Mouse (Mus musculus) forebrain, embryonic 14.5 days (tissue): ENCODE data around the gene Usp46. TPM values are rescaled to one million over a fixed set of nuclear protein-coding genes. Genes with fewer than 3 reads are reported as not detected.

ENCODE experiments used
- ATAC-seq: fragments of 200-750 bp; cut with Nextera tagmentation; 2 replicates; pipeline ENCODE4 v1.8.0; 2017; ENCODE audit warnings: mild to moderate bottlenecking, moderate library complexity
- DNase-seq: peaks from one replicate; pipeline ENCODE4 v3.0.0-alpha.2; 2015; ENCODE audit warnings: low spot score
- H3K27ac ChIP-seq: fragments of 300-500 bp; sonication (generic); 2 replicates; pipeline ENCODE4 v1.5.1; 2014; ENCODE audit warnings: low read depth, mild to moderate bottlenecking, control low read depth, low read length, moderate library complexity
- H3K27me3 ChIP-seq: fragments of 300-500 bp; sonication (generic); replicated peaks from 2 replicates; pipeline ENCODE4 v1.6.1; 2014; ENCODE audit warnings: low read length, control low read depth, mixed read lengths; ENCODE audit not compliant: control insufficient read depth, insufficient read depth
- H3K36me3 ChIP-seq: fragments of 300-500 bp; sonication (generic); 2 replicates; pipeline ENCODE4 v1.6.1; 2014; ENCODE audit warnings: low read length, control low read depth; ENCODE audit not compliant: control insufficient read depth, insufficient read depth
- H3K4me1 ChIP-seq: fragments of 300-500 bp; sonication (generic); 2 replicates; pipeline ENCODE4 v1.6.1; 2014; ENCODE audit warnings: antibody characterized with exemption, low read length, control low read depth; ENCODE audit not compliant: control insufficient read depth, insufficient read depth
- H3K4me2 ChIP-seq: fragments of 300-500 bp; sonication (generic); 2 replicates; pipeline ENCODE4 v1.6.1; 2014; ENCODE audit warnings: mild to moderate bottlenecking, control low read depth, low read length
- H3K4me3 ChIP-seq: fragments of 300-500 bp; sonication (generic); 2 replicates; pipeline ENCODE4 v1.5.1; 2014; ENCODE audit warnings: low read depth, low read length, control low read depth
- H3K9ac ChIP-seq: fragments of 300-500 bp; sonication (generic); 2 replicates; pipeline ENCODE4 v1.6.1; 2014; ENCODE audit warnings: mild to moderate bottlenecking, low read length, control low read depth, moderate library complexity
- H3K9me3 ChIP-seq: fragments of 300-500 bp; sonication (generic); replicated peaks from 2 replicates; pipeline ENCODE4 v1.6.1; 2016; ENCODE audit warnings: low read length, control low read depth, mixed read lengths; ENCODE audit not compliant: control insufficient read depth
- WGBS: fragments of 180-500 bp; shearing (Covaris S2); extraction: QIAGEN DNeasy Blood & Tissue Kit; methylation state at CpG from one replicate; pipeline ENCODE4 v1.1.7; 2014; 5-methylcytosine and 5-hydroxymethylcytosine counted together
- polyA plus RNA-seq: library from polyadenylated mRNA; unstranded; fragments of >200 nt; fragmentation: Nextera tagmentation; extraction: Ambion mirVana; gene quantifications from 2 replicates; pipeline ENCODE4 v1.2.1, GENCODE M21; 2014

Gene Usp46
- polyA plus RNA-seq, 1 experiment from 2014 or later: 31.8 TPM

GRCm38 (mm10) chr5:73955691-73956090 lies 112.5 kb downstream of the Usp46 start:
- DNase-seq (no peak), ATAC-seq (no peak)
- Histone ChIP-seq H3K4me3 (no peak overlapping the region), H3K9me3 (no peaks in the 10 kb centered on the region), H3K4me1 (peaks cover 11% of the 10 kb centered on the region), H3K27me3 (no peaks in the 10 kb centered on the region), H3K4me2 (no peak overlapping the region), H3K9ac (no peak overlapping the region), H3K27ac (no peak overlapping the region), H3K36me3 (no peaks in the 10 kb centered on the region)
- 91% methylated on average over 3 of the region's 3 CpGs for WGBS

GRCm38 (mm10) chr5:73955005-73955404 lies 113.2 kb downstream of the Usp46 start:
- H3K4me1 ChIP-seq: peaks cover 14% of the 10 kb centered on the region
- no peak overlapping the region for H3K27ac ChIP-seq
- no peaks in the 10 kb centered on the region for H3K9me3 ChIP-seq
- H3K4me3 ChIP-seq: no peak overlapping the region
- ATAC-seq (no peak), DNase-seq (no peak)
- H3K27me3 ChIP-seq: no peaks in the 10 kb centered on the region
- H3K36me3 ChIP-seq: no peaks in the 10 kb centered on the region
- H3K9ac ChIP-seq: no peak overlapping the region
- WGBS: 87% methylated on average over 4 of the region's 4 CpGs
- H3K4me2 ChIP-seq: no peak overlapping the region

GRCm38 (mm10) chr5:73953066-73953614 lies 115.1 kb downstream of the Usp46 start:
- DNase-seq (no peak), ATAC-seq (no peak)
- H3K4me1 ChIP-seq: peaks cover 14% of the 10 kb centered on the region
- H3K9ac ChIP-seq: no peak overlapping the region
- 88% methylated on average over 3 of the region's 3 CpGs for WGBS
- no peak overlapping the region for H3K27ac ChIP-seq
- no peaks in the 10 kb centered on the region for H3K9me3 ChIP-seq
- no peak overlapping the region for H3K4me2 ChIP-seq
- no peak overlapping the region for H3K4me3 ChIP-seq
- no peaks in the 10 kb centered on the region for H3K27me3 ChIP-seq
- no peaks in the 10 kb centered on the region for H3K36me3 ChIP-seq

- no peak overlapping the region for H3K27ac ChIP-seq
- no peaks in the 10 kb centered on the region for H3K36me3 ChIP-seq
- no peak overlapping the region for H3K4me3 ChIP-seq
- 9% methylated on average over 1 of the region's 1 CpGs for WGBS
- no peak overlapping the region for H3K9ac ChIP-seq
- peaks cover 14% of the 10 kb centered on the region for H3K4me1 ChIP-seq
- ATAC-seq (no peak; the same call in 1 of the 2 replicates), DNase-seq (no peak)
- H3K9me3 ChIP-seq: no peaks in the 10 kb centered on the region
- H3K27me3 ChIP-seq: no peaks in the 10 kb centered on the region
- peak overlapping the region; percentile 21; the same call in 1 of the 2 replicates for H3K4me2 ChIP-seq
Observed at GRCm38 (mm10) chr5:73951649-73952000, 116.6 kb downstream of the Usp46 start.

GRCm38 (mm10) chr5:73950809-73951648 lies 117.2 kb downstream of the Usp46 start:
- WGBS: 4% methylated on average over 16 of the region's 16 CpGs
- Histone ChIP-seq H3K27ac (no peak overlapping the region), H3K4me2 (peak overlapping the region; percentile 21; the same call in 1 of the 2 replicates), H3K9me3 (no peaks in the 10 kb centered on the region), H3K27me3 (no peaks in the 10 kb centered on the region), H3K9ac (no peak overlapping the region), H3K4me3 (no peak overlapping the region), H3K4me1 (peaks cover 14% of the 10 kb centered on the region), H3K36me3 (no peaks in the 10 kb centered on the region)
- peak; percentile 81 for DNase-seq
- ATAC-seq: peak; percentile 80

Other genes with a start within 250 kb of the Usp46 start
- gene Rasl11b, start 126.9 kb upstream of the Usp46 start, polyA plus RNA-seq: 26.6 and 27.4 TPM in 2 replicates